Mouse (Mus musculus) liver, postnatal 0 days (tissue): ENCODE results near the gene AI661453.

Experiments used
- CTCF ChIP-seq: sonication (generic); IDR thresholded peaks from 2 replicates; pipeline ENCODE4 v1.5.1; 2016; ENCODE audit warnings: antibody characterized with exemption, low read depth
- EP300 ChIP-seq: IDR thresholded peaks from 2 replicates; pipeline ENCODE4 v1.6.1; 2016; ENCODE audit warnings: antibody characterized with exemption, low read depth, mild to moderate bottlenecking

DNA sequence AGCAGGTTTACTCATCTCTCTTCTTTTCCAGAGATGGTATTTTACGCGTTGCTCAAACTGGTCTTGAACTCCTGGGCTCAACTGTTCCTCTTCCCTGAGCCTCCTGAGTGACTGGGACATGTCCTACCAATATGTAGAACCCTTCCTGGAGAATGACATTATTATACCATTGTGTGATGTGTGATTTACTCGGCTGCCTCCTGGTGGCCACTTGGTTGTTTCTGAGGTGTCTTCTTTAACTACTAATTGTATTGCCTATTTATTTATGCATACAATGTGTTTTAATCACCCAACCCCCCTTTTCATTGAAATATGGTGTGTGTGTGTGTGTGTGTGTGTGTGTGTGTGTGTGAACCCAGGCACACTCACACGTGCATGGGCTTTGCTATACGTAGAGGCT, 5.6 kb upstream of the AI661453 start:
- TF ChIP-seq CTCF (peak; percentile 36), EP300 (no peak)
